Mouse (Mus musculus) layer of hippocampus, postnatal 14 days (tissue): ENCODE data around the gene Zfp36. TPM values are rescaled to one million over a fixed set of nuclear protein-coding genes. Genes with fewer than 3 reads are reported as not detected.

Experiments
- DNase-seq, 2 experiments: peaks; one replicate each; pipeline ENCODE4 v3.0.0; 2021 to 2022; ENCODE audit warnings: low spot score in 2 of 2, mixed read lengths in 1 of 2
- total RNA-seq, 2 experiments: library from RNA; stranded (reverse); gene quantifications; 2 replicates each; pipeline ENCODE4 v1.2.3; 2021

Gene Zfp36
- total RNA-seq, 2 experiments from 2014 or later = 3.6 to 3.9 TPM

GRCm38 (mm10) chr7:28341381-28341780, 38.7 kb downstream of the Zfp36 start:
- DNase-seq = no peak

- DNase-seq = peak in 1 of 2 experiments; percentile 28
Observed at GRCm38 (mm10) chr7:28339213-28339917, 40.7 kb downstream of the Zfp36 start.

GRCm38 (mm10) chr7:28338108-28338998, 41.7 kb downstream of the Zfp36 start, which contains the start of gene Supt5:
Supt5 (minus strand) TSS chr7:28338746.
- peak; percentile 93 to 97 for DNase-seq

- no peak for DNase-seq
Observed at GRCm38 (mm10) chr7:28335471-28335870, 44.6 kb downstream of the Zfp36 start.

- no peak for DNase-seq
Observed at GRCm38 (mm10) chr7:28334534-28334933, 45.5 kb downstream of the Zfp36 start.

- no peak for DNase-seq
Observed at GRCm38 (mm10) chr7:28328260-28328659, 51.8 kb downstream of the Zfp36 start.

Other genes with a start within 250 kb of the Zfp36 start
- 10 to 100 TPM; 53.0 to 58.7 TPM for gene Fbl, start 210.5 kb downstream of the Zfp36 start, total RNA-seq
- 10 to 100 TPM; 37.5 to 43.5 TPM for gene Dyrk1b, start 200.8 kb downstream of the Zfp36 start, total RNA-seq
- 10 to 100 TPM; 65.7 to 66.1 TPM for gene Eid2, start 112.4 kb downstream of the Zfp36 start, total RNA-seq
- gene Eid2b, start 102.5 kb downstream of the Zfp36 start, total RNA-seq = 10 to 100 TPM; 40.5 to 41.4 TPM
- 1 to 10 TPM; 2.4 to 3.0 TPM for gene Selenov, start 89.1 kb downstream of the Zfp36 start, total RNA-seq
- 1 to 10 TPM; 4.9 to 5.1 TPM for gene Dll3, start 78.0 kb downstream of the Zfp36 start, total RNA-seq
- gene Timm50, start 68.2 kb downstream of the Zfp36 start, total RNA-seq = 10 to 100 TPM; 40.1 to 44.8 TPM
- gene Supt5, start 41.5 kb downstream of the Zfp36 start, total RNA-seq = 100 to 1,000 TPM; 109 TPM
- 100 to 1,000 TPM; 464 to 499 TPM for gene Rps16, start 29.6 kb downstream of the Zfp36 start, total RNA-seq
- 10 to 100 TPM; 11.6 to 12.3 TPM for gene Plekhg2, start 7.7 kb downstream of the Zfp36 start, total RNA-seq
- 10 to 100 TPM; 19.3 to 20.1 TPM for gene Med29, start 12.5 kb upstream of the Zfp36 start, total RNA-seq
- 10 to 100 TPM; 73.5 to 74.2 TPM for gene Paf1, start 12.7 kb upstream of the Zfp36 start, total RNA-seq
- 1 to 10 TPM; 3.2 to 3.8 TPM for gene Gmfg, start 57.2 kb upstream of the Zfp36 start, total RNA-seq
- gene Lrfn1, start 71.7 kb upstream of the Zfp36 start, total RNA-seq = 10 to 100 TPM; 80.1 to 83.1 TPM
- gene Ifnl2, start 130.2 kb upstream of the Zfp36 start, total RNA-seq = not detected
- gene Ifnl3, start 142.6 kb upstream of the Zfp36 start, total RNA-seq = not detected
- not detected for gene Sycn, start 160.6 kb upstream of the Zfp36 start, total RNA-seq
- under 1 TPM; 0.33 to 0.62 TPM for gene Nccrp1, start 167.0 kb upstream of the Zfp36 start, total RNA-seq
- 10 to 100 TPM; 69.5 to 71.6 TPM for gene Samd4b, start 217.9 kb upstream of the Zfp36 start, total RNA-seq
- gene Pak4, start 217.9 kb upstream of the Zfp36 start, total RNA-seq = 10 to 100 TPM; 11.6 to 14.6 TPM